Mouse (Mus musculus) T-helper 2 cell (primary cell): Measurements from ENCODE around the gene Slc30a4.

ENCODE experiments used
- in situ Hi-C: fragments of 300-600 bp; cut with MboI, MseI; formaldehyde crosslinking; loops from one replicate; pipeline ENCODE4 v1.15.1; 2025; ENCODE audit warnings: high pct_unique_total_duplicates

The Slc30a4 gene

DNA sequence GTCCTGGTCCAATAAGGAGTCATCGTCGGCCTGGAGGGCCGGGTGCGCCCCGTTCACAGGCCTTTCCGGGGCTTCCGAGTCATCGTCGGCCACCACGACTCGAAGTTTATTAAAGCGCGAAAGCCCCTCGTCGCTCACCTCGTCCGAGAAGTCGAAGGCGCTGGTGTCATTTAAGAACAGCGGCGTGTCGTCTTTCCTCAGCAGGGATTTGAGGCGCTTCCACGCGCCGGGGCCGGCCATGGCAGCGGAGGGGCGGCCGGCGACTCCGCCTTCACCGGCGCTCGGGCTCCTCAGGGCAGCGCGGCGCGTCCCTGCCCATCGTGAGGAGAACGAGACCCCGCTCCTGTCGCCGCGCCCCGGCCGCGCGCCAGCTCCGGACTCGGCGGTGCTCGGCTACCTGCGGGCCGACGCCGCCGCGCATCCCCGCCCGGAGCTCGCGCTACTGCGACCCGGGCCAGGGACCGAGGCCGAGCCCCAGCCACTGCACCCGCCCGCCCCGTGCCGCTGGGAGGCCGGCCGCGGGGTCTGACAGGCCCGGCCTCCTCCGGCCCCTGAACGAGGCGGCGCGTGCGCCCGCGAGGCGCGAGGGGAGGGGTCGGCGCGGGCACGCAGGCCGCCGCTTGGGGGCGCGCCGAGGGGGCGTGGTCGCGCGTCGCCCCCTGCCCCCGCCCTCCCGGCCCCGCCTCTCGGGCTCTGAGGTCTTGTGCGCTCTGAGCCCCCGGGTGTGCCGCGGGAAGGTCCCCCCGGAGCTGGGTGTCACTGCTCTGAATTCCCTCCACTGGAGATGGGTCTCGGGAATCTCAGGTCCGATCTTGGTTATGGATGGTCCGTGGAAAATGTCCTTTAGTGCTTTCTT lies at the start of gene Slc30a4:
TSS of gene Slc30a4 (minus strand) at position 483 of the 856 bp plus-strand sequence.
- in situ Hi-C loops: no loop called here

DNA sequence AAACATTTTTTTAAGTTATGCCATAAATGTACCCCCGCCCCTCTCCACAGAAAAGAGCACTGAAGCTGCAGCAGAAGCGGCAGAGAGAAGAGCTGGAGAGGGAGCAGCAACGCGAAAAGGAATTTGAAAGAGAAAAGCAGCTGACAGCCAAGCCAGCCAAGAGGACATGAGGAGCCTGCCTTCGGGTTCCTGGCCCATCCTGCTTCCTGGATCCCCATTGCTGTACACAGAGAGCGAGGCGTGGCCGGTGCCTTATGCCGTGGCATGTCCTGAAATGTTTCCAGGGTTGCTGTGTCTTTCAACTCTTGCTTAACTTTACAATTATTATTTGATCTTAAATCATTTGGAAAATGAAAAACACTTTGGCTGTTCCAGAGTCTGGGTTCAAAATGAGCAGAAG lies 44.0 kb upstream of the Slc30a4 start:
- in situ Hi-C loops: no loop called here

DNA sequence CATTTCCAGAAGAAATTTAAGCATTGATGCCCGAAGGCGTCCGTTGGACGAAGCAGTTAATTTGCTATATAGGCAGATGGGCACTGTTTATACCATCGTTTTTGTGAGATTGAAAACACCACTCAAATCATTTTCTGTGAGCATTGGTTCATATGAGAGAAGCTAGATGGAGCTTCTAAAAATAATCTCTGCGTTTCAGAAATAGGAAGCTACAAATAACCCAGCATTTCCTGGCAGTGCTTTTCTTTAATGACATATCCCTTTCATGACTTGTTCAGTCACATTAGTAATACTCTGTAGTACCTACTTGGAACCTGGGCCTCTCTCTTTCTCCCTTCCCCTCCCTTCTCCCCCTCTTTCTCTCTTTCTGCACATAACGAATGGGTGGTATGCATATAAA lies 36.6 kb upstream of the Slc30a4 start:
- in situ Hi-C loops: no loop called here

DNA sequence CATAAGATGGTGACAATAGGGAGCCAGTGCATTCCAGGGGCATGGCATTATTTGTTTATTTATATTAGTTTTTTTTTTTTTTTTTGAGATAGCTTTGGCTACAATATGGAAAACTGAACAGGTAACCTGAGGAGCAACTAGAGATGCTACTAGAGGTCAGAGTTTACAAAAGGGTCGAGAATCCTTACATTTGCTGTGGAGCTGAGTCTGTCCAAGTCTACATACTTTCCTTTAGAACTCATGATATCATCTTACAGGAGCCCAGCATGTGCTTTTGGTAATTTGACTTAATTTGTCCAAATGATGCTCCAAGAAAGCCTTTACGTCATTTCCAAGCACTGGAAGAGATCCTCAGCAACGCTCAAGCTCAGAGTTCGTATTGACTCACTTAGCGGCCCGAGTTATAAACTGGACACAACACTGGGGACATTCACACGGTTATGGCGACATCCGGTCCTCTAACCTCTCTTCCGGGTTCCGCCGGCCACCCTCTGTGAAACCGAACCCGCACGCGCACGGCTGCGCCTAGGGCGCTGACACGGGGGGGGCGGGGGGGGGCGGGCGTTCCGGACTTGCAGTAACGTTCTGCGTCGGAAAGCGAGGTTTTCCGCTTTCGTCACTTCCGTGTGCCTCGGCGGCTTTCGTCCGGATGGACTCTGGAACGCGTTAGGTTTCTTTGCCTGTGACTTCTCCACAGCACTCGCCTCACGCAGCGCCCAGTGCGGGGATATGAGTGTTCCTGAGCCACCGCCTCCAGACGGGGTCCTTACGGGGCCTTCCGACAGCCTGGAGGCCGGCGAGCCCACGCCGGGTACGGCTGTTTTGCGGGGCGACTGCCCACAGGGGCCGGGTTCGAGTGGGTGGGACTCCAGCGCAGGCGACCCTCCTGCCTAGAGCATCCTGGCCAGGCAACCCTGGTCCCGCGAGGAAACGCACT lies 35.7 kb upstream of the Slc30a4 start, which contains the start of gene Bloc1s6:
TSS of gene Bloc1s6 (plus strand) at position 610 of the 937 bp plus-strand sequence.
- in situ Hi-C loops: no loop called here

DNA sequence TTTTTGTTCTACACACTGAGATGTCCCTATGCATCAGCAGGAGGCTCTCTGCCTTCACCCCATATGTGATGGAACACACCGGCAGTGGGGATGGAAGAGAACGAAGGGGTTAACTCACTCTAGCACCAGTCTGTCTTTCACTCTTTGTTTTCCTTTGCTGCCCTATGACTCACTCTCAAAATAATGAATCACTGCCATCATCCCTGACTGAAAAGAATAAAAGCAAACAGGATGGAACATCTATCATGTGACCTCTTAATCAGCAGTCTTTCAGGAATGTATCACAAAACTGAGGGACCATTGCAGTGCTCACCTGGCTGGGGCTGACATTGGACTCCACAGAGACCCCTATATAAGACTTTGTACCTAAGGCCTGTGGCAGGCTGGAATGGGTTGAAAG lies 29.0 kb upstream of the Slc30a4 start:
- in situ Hi-C loops: no loop called here

DNA sequence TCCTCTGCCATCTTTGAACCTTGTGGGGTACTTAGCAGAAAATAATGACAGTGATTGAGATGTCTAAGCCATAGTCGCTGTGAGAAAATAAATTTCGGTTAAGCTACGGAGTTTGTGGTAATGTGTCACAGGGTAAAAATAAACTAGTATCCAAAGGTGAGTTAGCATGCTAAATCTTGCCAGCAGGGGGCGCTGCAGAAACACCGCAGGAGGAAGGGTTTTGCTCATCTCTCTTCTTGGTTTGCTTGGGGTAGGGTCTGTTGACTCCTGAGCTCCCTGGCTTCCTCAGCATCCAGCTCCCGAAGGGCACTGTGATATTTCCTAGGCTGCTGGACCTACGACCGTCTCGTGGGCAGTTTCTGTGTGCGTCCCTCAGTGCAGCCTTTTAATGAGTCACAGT lies 23.1 kb upstream of the Slc30a4 start:
- in situ Hi-C loops: no loop called here

DNA sequence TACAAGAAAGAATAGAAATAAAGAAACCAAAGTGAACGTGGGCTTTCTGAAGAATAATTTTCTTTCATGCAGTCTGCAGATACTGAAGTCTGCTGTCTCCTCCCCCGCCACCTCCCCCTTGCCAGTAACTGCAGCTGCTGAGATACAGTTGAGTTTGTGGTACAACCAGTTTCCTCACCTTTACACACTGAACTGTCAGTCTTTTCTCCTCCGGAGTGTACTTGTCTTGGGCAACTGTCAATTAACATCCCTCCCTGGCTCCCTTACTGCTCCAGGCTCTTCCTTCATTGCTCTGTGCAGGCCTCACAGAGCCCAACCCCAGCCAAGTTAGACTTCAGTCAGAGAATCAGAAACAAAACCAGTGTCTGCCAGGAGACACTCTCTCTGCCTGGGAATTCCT lies 18.1 kb upstream of the Slc30a4 start:
- in situ Hi-C loops: no loop called here

DNA sequence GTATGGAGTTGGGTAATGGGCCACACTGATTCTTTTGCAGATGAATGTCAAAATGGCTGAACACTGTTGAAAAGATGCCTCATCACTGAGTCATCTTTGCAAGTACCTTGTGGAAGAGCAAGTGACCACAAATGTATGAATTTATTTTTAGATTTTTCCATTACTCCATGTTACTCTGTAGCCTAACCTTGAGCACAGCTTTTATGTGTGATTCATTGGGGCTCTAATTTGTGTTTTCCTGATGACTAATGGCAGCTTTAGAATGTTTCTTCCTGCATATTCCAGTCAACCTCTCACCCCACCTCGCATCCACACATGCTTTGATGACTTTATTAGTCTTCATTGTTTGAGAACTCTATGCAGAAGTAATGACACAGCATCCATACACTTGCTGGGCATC lies 16.8 kb upstream of the Slc30a4 start:
- in situ Hi-C loops: no loop called here

DNA sequence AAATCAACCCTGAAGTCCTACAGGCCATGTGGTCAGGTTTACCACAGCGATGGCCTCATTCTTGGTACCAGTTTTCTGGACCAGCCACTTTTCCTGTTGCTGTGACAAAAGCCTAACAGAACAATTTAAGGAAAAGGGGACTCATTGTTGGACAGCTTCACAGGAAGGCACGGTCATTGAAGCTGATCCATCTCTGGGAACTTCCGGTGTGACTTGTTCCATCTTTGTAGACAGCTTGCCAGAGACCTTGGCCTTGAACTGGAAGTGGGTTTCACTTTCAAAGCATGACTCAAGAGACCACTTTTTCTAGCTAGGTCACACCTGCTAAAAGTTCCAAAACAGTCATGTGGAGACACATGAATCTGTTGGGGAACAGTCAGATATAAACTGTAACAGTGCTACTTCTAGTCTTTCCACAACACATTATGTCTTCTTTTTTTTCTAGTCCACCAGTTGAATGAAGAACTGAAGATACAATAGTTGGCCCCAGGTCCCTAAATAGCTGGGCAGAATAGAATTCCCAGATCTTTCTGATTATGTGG lies 13.9 kb upstream of the Slc30a4 start:
- in situ Hi-C loops: no loop called here

DNA sequence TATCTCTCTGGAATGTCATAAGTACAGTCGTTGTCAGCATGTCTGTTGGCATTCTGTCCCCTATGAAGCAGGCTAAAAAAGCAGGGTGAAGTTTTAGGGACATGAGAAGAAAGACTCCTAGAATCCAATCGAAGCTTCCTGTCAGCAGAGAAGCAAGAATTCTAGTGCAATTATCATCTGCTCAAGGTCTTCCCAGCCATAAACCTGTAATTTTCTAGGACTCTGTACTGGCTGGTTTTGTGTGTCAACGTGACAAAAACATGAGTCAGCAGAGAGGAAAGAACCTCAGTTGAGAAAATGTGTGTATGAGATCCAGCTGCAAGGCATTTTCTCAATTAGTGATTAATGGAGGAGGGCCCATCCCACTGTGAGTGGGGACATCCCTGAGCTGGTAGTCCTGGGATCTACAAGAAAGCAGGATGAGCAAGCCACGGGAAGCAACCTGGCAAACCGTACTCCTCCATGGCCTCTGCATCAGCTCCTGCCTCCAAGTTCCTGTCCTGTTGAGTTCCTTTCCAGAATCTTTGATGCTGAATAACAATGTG lies 12.8 kb upstream of the Slc30a4 start:
- in situ Hi-C loops: no loop called here

DNA sequence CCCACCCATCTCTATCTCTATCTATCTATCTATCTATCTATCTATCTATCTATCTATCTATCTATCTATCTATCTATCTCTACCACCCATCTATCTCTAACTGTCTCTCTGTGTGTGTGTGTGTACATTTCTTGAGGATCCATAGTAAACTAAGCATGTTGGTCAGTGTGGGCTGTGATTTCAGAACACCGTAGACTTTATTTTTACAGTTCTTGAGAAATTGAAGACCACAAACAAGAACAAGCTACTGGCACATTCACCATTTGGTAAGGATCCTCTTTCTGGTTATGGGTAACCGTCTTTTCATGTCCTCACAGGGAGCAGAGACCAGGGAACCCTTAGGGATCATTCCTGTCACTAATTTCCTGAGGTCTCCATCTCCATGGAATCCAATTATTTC lies 10.4 kb upstream of the Slc30a4 start:
- in situ Hi-C loops: no loop called here

DNA sequence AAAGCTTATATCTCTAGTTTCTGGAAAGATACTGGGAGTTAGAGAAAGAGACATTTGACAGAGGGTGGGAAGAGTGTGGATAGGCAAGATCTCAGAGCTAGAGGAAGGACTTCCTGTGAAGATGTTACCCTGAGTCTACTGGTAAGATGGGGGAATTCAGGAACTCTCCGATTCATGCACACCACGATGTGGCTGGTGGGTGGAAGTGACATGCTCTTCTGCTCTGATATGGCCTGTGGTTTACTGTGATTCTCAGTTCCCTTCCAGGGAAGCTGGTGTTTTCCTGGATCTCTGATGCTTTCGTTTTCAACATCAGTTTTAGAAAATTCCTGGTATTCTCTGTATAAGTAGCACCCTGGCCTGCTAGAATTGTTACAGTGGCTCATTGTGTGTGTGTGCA lies 9.4 kb upstream of the Slc30a4 start:
- in situ Hi-C loops: no loop called here

DNA sequence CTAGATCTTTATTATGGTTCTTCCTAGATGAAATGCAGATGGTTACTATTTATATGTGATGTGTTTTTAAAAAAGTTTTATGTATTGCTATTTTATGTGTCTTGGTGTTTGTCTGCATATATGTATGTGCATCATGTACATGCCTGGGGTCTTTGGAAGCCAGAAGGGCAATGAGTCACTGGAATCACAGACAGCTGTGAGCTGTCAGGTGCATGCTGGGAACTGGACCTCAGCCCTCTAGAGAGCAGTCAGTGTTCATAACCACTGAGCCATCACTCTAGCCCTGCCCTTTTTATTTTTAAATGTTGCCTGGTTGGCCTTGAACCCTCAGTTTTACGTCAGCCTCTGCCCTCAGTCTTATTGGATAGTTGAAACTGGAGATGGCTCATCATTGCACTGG lies 6.7 kb upstream of the Slc30a4 start:
- in situ Hi-C loops: no loop called here

DNA sequence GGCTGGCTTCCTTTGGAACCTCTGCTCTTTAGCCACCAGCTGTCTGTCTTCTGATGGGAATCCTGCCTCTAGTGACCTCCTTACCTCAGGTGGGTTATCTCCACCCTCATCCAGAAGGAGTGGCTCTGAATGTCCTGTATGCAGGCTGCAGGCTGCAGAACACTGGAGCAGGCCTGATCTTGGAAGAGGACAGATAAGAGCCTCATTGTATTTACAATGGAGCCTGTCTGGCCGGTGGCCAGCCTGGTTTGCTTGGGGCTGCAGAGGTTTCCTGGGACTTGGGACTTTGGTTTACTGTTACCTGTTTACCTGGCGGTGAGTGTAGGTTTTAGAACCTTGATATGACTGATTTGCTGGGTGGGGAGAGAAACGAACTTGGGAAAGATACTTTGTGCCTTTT lies 5.6 kb upstream of the Slc30a4 start:
- in situ Hi-C loops: no loop called here

DNA sequence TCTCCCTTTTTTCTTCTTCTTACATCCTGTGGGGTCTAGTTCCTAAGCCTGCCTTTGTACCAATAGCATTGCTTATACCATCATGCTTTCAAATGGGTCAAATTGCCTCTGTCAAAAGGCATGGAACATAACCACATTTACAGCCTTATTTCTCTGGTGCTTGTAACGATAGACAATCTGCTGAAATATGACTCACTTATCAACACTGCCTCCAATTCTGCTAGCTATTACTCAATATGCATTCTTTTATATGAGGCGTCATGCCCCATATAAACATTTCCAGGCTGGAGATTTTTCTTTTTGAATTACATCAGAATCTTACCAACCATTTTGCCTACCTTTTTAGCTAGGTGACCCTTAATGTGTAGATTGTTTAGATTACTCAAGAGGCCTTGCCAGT lies 2.1 kb upstream of the Slc30a4 start:
- in situ Hi-C loops: no loop called here

DNA sequence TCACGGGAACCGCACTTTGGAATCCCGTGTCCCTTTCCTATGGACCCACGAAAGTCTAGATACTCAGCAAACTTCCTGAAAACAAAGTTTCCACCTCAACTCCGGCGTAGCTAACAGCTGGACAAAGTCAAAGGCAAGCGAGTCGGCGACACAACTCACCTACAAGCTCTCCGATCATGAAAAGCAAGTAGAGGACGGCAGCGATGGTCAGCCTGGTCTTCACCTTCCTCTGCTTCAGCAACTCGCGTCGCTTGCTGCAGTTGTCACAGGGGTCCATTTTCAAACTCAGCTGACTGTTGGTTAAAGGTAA lies 637 bp downstream of the Slc30a4 start:
- in situ Hi-C loops: no loop called here

DNA sequence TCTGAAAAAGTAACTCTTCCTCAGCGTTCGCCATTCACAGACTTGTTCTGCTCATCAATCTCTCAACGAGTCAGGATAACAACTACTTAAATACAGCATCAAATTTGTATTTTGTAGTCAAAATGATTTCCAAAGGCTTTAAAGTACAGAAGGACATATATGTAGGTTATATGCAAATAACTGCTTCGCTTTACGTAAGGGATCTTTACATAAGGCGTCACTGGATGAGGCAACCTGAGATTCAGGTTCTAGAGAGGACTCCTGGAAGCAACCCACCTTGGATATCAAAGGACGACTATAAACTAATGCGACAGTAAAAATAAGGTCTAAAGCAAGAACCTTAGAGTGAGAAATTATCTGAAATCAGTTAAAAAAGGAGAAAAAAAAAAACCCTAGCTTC lies 1.5 kb downstream of the Slc30a4 start:
- in situ Hi-C loops: no loop called here

DNA sequence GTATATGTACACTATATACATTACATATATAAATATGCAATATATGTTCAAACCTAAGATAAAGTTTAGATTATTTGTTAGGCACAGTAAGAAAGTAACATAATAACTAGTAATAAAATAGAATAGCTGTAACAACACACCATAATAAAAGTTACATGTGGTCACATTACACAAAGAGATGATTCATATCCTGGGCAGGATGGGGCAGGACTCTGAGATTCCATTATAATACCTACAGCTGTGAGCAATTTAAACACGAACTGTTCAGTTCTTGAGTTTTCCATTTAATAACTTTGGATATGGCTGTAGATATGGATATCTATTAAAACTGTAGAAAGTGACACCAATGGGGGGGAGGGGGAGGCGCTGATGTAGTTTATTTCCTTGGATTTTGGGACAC lies 4.9 kb downstream of the Slc30a4 start:
- in situ Hi-C loops: no loop called here

DNA sequence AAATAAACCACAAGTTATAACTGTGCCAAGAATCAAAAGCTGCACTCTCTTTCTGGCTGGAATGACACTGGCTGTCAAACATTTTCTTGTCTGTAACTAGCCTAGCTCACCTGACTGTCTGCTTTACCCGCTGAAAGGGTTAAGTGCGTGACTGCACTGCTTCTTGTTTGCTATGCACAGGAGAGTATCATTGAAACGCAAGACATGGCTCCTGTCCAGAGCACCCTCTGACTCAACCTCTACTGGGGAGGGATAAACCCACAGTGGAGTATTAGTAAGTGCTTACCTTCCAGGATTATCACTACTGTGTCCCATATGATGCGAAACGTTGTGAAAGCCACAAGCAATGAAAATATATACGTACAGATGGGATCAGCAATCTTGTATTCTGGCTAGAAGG lies 15.8 kb downstream of the Slc30a4 start:
- in situ Hi-C loops: no loop called here

DNA sequence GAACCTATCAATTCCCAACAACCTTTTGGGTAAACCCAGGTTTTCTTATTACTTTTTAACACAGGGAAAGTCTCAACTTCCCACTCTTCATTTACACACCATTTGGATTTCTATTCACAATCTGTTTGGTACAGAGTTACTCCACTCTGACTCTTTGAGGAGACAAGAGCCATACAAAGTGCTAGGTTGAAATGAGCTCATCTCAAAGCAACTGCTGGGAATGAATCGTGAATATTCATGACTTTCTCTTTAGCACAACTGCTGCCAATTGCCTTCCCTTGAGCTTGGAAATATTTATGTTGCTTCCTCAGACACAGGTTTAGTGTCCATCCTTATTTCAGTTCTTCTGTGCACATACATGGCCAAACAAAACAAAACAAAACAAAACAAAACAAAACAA lies 18.8 kb downstream of the Slc30a4 start:
- in situ Hi-C loops: no loop called here

DNA sequence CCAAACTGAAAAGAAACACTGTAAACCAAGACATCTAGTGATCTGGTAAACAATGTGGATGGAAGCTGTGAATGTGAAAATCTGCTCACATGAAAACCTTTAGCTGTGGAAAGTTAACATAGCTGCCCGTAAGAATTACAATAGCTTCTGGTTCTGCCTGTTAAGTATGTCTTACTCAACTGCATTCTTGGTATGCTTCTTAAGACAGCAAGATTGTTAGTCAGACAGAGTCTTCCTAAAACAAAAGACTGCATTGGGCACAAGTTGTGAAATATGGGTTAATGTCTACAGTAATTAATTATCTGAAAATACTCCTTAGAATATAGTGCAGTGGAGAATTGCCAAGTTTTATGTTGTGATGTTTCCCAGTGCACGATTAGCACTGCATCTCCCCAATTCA lies 19.9 kb downstream of the Slc30a4 start:
- in situ Hi-C loops: no loop called here

DNA sequence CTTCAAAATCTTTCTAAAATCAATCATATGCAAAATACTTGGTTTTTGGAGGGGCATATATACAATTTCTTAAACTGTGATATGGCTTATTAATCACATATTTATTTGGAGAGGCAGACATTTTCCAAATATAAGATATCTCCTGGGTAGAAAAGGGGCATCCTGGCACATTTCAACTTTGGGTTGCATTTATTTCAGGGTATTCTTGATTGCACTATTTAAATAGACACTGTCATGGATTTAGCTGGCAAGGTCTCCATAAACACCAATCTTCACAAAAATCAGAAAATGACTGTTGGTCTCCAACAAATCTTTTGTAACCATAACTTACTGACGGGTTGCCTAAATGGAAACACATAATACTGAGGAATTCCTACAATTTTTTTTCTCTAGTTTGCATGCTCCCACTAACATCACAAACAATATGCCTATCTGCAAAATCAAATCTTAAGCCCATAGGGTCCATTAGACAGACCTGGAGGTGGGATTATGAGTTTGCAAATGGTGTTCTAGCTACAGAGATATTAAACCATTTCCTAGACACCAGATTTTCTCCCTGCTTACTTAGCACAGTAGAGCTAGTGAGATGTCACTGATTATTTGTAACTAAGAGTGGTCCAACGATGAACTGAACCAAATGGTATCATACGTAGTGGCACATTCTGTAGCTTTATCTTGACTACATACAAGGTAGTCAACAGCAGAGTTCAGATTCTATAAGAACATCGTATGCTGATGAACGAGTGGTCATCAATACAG lies 20.9 kb downstream of the Slc30a4 start:
- in situ Hi-C loops: no loop called here
